Mouse (Mus musculus) midbrain, embryonic 12.5 days (tissue): ENCODE measurements at regions not wholly inside any gene's neighbourhood (a gene's known extent, or its start where the extent isn't known, plus 50 kb on each side); places are given as distances from the start of the nearest gene placed in this dataset.
A peak's percentile ranks its signal among the peaks of the same experiment; 100 is the strongest.

Experiments
- ATAC-seq: fragments of 200-750 bp; cut with Nextera tagmentation; 2 replicates; pipeline ENCODE4 v1.8.0; 2017; ENCODE audit warnings: low read depth, moderate TSS enrichment, moderate library complexity; ENCODE audit not compliant: low FRiP score
- H3K27ac ChIP-seq: fragments of 300-500 bp; sonication (generic); replicated peaks from 2 replicates; pipeline ENCODE4 v1.5.1; 2016; ENCODE audit warnings: mild to moderate bottlenecking
- H3K27me3 ChIP-seq: fragments of 300-500 bp; sonication (generic); 2 replicates; pipeline ENCODE4 v1.6.1; 2016; ENCODE audit warnings: mild to moderate bottlenecking
- H3K36me3 ChIP-seq: fragments of 300-500 bp; sonication (generic); 2 replicates; pipeline ENCODE4 v1.6.1; 2016
- H3K4me1 ChIP-seq: fragments of 300-500 bp; sonication (generic); 2 replicates; pipeline ENCODE4 v1.6.1; 2016
- H3K4me2 ChIP-seq: fragments of 300-500 bp; sonication (generic); replicated peaks from 2 replicates; pipeline ENCODE4 v1.6.1; 2016; ENCODE audit warnings: mild to moderate bottlenecking, moderate library complexity
- H3K4me3 ChIP-seq: fragments of 300-500 bp; sonication (generic); 2 replicates; pipeline ENCODE4 v1.5.1; 2016; ENCODE audit warnings: mild to moderate bottlenecking
- H3K9ac ChIP-seq: fragments of 300-500 bp; sonication (generic); replicated peaks from 2 replicates; pipeline ENCODE4 v1.6.1; 2016; ENCODE audit warnings: mild to moderate bottlenecking, moderate library complexity
- H3K9me3 ChIP-seq: fragments of 300-500 bp; sonication (generic); 2 replicates; pipeline ENCODE4 v1.6.1; 2016; ENCODE audit warnings: mild to moderate bottlenecking
- WGBS: fragments of 180-500 bp; shearing (Covaris S2); methylation state at CpG from one replicate; pipeline ENCODE4 v1.1.7; 2016; 5-methylcytosine and 5-hydroxymethylcytosine counted together

- Histone ChIP-seq H3K9me3 (no peaks in the 10 kb centered on the region), H3K4me1 (peaks cover 7% of the 10 kb centered on the region; the same call in 1 of the 2 replicates), H3K27ac (peak overlapping the region; percentile 35; the same call in 1 of the 2 replicates), H3K36me3 (no peaks in the 10 kb centered on the region), H3K27me3 (no peaks in the 10 kb centered on the region), H3K4me2 (no peak overlapping the region), H3K4me3 (no peak overlapping the region), H3K9ac (no peak overlapping the region)
- peak; percentile 88 for ATAC-seq
- WGBS, result 48% methylated on average over 8 of the region's 9 CpGs
Observed at GRCm38 (mm10) chr4:69255826-69256753, 301.9 kb upstream of the Brinp1 start.
